In the genomic region with DNA sequence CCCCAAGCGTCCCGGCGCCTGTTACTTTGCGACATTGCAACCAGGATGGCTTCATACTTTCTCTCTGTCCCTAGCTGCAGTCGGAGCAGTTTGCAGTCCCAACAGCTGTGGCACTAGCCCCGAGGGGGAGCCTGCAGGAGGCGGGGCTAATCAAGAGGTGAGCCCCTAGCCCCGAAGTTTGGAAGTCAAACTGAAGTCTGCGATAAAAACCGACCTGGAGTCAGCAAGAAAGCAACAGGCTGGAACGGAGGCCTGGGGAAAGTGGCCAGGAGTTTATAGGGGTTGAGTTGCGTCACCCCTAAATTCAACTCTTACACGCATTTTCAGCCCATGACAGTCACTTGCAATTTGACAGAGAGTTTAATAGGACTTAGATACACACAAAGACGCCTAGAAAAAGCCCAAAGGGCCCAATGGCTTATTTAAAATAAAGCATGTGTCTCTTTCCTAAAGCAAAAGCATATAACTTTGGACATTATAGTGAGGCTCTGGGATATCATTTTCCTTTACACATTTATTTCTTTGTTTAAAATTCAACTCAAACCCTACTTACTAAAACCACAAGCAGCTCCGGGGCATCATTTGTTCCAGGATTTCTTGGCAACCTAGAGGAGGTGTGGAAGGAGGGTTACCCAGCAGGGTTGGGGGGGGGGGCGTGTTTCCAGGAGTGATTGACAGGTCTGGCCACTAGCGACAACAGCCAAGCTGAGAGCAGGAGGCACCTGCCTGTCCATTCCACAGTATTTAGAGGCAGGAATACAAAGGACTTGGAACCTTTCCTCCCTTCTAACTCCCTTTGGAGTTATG, we compare ENCODE assay signal across 8 mouse cellular contexts. TPM values are rescaled to one million over a fixed set of nuclear protein-coding genes. Genes with fewer than 3 reads are reported as not detected.
DNase-seq lines count a peak whose midpoint lies in the region; ATAC-seq and TF ChIP-seq lines count a peak whose summit lies in the region.

A gene (minus strand): TSS at position 140 of the 807 bp plus-strand sequence.

- peak; percentile 63 for DNase-seq in ES-CJ7 (ENCODE audit: low read depth, low spot score)
- no peak for DNase-seq in forebrain, postnatal 0 days
- DNase-seq in limb, embryonic 11.5 days (ENCODE audit: low spot score): peak; percentile 83
- DNase-seq in urinary bladder, adult 2 months (ENCODE audit: low spot score): peak; percentile 31
- DNase-seq in frontal cortex, postnatal 36 days (ENCODE audit: low spot score in 2 of 2): no peak

- H3K4me2 ChIP-seq in forebrain, postnatal 0 days (ENCODE audit: low read depth): peak within 1 kb of the TSS; percentile 44
- H3K4me2 ChIP-seq in limb, embryonic 11.5 days (ENCODE audit: low read depth, severe bottlenecking): peak within 1 kb of the TSS; percentile 68
- peak within 1 kb of the TSS; percentile 57 for H3K4me2 ChIP-seq in midbrain, embryonic 13.5 days (replicated peaks)

- WGBS in bone marrow, adult 2 months: 5% methylated on average over 17 of the region's 17 CpGs
- WGBS in forebrain, postnatal 0 days: 3% methylated on average over 17 of the region's 17 CpGs
- 3% methylated on average over 17 of the region's 17 CpGs for WGBS in limb, embryonic 11.5 days
- 2% methylated on average over 17 of the region's 17 CpGs for WGBS in midbrain, embryonic 13.5 days

- TF ChIP-seq POLR2A in bone marrow, adult 2 months (IDR thresholded peaks at IDR 0.05; ENCODE audit: borderline replicate concordance, control insufficient read depth, low read depth, low read length): no peak

- no peaks in the 10 kb centered on the region for H3K9me3 ChIP-seq in forebrain, postnatal 0 days (ENCODE audit: low read length)
- no peaks in the 10 kb centered on the region for H3K9me3 ChIP-seq in limb, embryonic 11.5 days (ENCODE audit: control insufficient read depth, low read length)
- H3K9me3 ChIP-seq in midbrain, embryonic 13.5 days: no peaks in the 10 kb centered on the region

- H3K4me1 ChIP-seq in bone marrow, adult 2 months (ENCODE audit: control insufficient read depth, insufficient read depth, low read length): no peaks in the 10 kb centered on the region
- H3K4me1 ChIP-seq in forebrain, postnatal 0 days (ENCODE audit: insufficient read depth): no peaks in the 10 kb centered on the region
- no peaks in the 10 kb centered on the region for H3K4me1 ChIP-seq in limb, embryonic 11.5 days (ENCODE audit: control insufficient read depth, insufficient read depth, low read length)
- peaks cover 20% of the 10 kb centered on the region for H3K4me1 ChIP-seq in midbrain, embryonic 13.5 days (replicated peaks)

- 0 out of 2 replicates have a peak within 1 kb of the TSS, but pooled peaks have one; percentile 25 for H3K27ac ChIP-seq in bone marrow, adult 2 months (ENCODE audit: control insufficient read depth, insufficient read depth, low read depth, low read length, poor library complexity)
- H3K27ac ChIP-seq in forebrain, postnatal 0 days (ENCODE audit: low read depth, low read length): no peak within 1 kb of the TSS
- H3K27ac ChIP-seq in limb, embryonic 11.5 days (replicated peaks; ENCODE audit: low read depth, low read length): no peak within 1 kb of the TSS
- H3K27ac ChIP-seq in midbrain, embryonic 13.5 days: no peak within 1 kb of the TSS

- TF ChIP-seq CTCF in bone marrow, adult 2 months (IDR thresholded peaks at IDR 0.05; ENCODE audit: control insufficient read depth, insufficient read depth, low read length): no peak
- TF ChIP-seq CTCF in forebrain, postnatal 0 days (IDR thresholded peaks at IDR 0.05; ENCODE audit: low read depth): no peak

- H3K9ac ChIP-seq in forebrain, postnatal 0 days: no peak within 1 kb of the TSS; the same call in 1 of the 2 replicates
- peak within 1 kb of the TSS; percentile 72; the same call in 1 of the 2 replicates for H3K9ac ChIP-seq in limb, embryonic 11.5 days (ENCODE audit: low read length)
- peak within 1 kb of the TSS; percentile 36; the same call in 1 of the 2 replicates for H3K9ac ChIP-seq in midbrain, embryonic 13.5 days (replicated peaks)

- no peaks in the 10 kb centered on the region for H3K36me3 ChIP-seq in forebrain, postnatal 0 days (ENCODE audit: insufficient read depth)
- H3K36me3 ChIP-seq in limb, embryonic 11.5 days (ENCODE audit: control insufficient read depth, insufficient read depth, low read length): no peaks in the 10 kb centered on the region
- H3K36me3 ChIP-seq in midbrain, embryonic 13.5 days: no peaks in the 10 kb centered on the region

- no peaks in the 10 kb centered on the region for H3K27me3 ChIP-seq in forebrain, postnatal 0 days (ENCODE audit: insufficient read depth, low read length)
- no peaks in the 10 kb centered on the region for H3K27me3 ChIP-seq in limb, embryonic 11.5 days (ENCODE audit: control insufficient read depth, insufficient read depth, low read length)
- no peaks in the 10 kb centered on the region for H3K27me3 ChIP-seq in midbrain, embryonic 13.5 days

- no peak within 1 kb of the TSS for H3K4me3 ChIP-seq in bone marrow, adult 2 months (replicated peaks; ENCODE audit: control insufficient read depth, low read depth, low read length)
- H3K4me3 ChIP-seq in forebrain, postnatal 0 days (ENCODE audit: low read depth, low read length): peak within 1 kb of the TSS; percentile 27
- peak within 1 kb of the TSS; percentile 48 for H3K4me3 ChIP-seq in limb, embryonic 11.5 days (ENCODE audit: low read depth, low read length)
- H3K4me3 ChIP-seq in midbrain, embryonic 13.5 days (replicated peaks): peak within 1 kb of the TSS; percentile 38

- peak; percentile 74 for ATAC-seq in forebrain, postnatal 0 days
- ATAC-seq in hematopoietic stem cell, adult 5-6 weeks (replicated peaks in 1 of 2; ENCODE audit: insufficient read depth in 1 of 2, low FRiP score in 2 of 2, low TSS enrichment in 1 of 2, low read depth in 1 of 2, poor library complexity in 2 of 2, severe bottlenecking in 2 of 2): peak; percentile 49 to 69
- ATAC-seq in limb, embryonic 11.5 days (ENCODE audit: insufficient number of reproducible peaks, low FRiP score, low TSS enrichment, low read depth): peak; percentile 98
- ATAC-seq in midbrain, embryonic 13.5 days: peak; percentile 93

RNA-seq across cellular contexts. Expression of the gene that starts here (rescaled TPM):
- polyA plus RNA-seq in bone marrow, adult 2 months (2011; ENCODE audit: insufficient read depth, insufficient read length, low replicate concordance, missing spikeins): 0.65 and 1.9 TPM in 2 replicates
- 1.6 and 2.2 TPM in 2 replicates for total RNA-seq in forebrain, postnatal 0 days (2014; rRNA removed)
- 0.40 and 0.57 TPM in 2 replicates for polyA plus RNA-seq in forebrain, postnatal 0 days (2015; fragmentation: Nextera tagmentation; extraction: Ambion mirVana)
- 0.25 TPM in 1 of 2 replicates, not detected in the other for total RNA-seq in hematopoietic stem cell, adult 5-6 weeks (2017)
- 3.3 and 3.6 TPM in 2 replicates for polyA plus RNA-seq in limb, embryonic 11.5 days (2014; fragmentation: Nextera tagmentation; extraction: Ambion mirVana)
- polyA plus RNA-seq in midbrain, embryonic 13.5 days (2015; fragmentation: Nextera tagmentation; extraction: Ambion mirVana): 0.66 and 0.78 TPM in 2 replicates
- polyA plus RNA-seq in urinary bladder, adult 2 months (2012; rRNA removed): 5.5 and 5.6 TPM in 2 replicates

Comparison
In these comparisons a context has a peak if more than half of its experiments do, and no peak if none do; other contexts are left out.
1. Peak in ATAC-seq in hematopoietic stem cell, adult 5-6 weeks; RNA of the gene not detected or under 1 TPM.
2. Peak in ATAC-seq, H3K4me3 ChIP-seq, H3K9ac ChIP-seq and H3K4me2 ChIP-seq in midbrain, embryonic 13.5 days; RNA of the gene not detected or under 1 TPM.
3. DNase-seq: peak in ES-CJ7 (single experiment), limb, embryonic 11.5 days (single experiment) and urinary bladder, adult 2 months (single experiment); none in forebrain, postnatal 0 days (single experiment) and frontal cortex, postnatal 36 days (0 of 2).
4. Peak in every context shown above with its lines, with median percentiles within 50 percentile points of each other: ATAC-seq and H3K4me2 ChIP-seq.